Mouse (Mus musculus): ENCODE measurements at regions not wholly inside any gene's neighbourhood (a gene's known extent, or its start where the extent isn't known, plus 50 kb on each side); places are given as distances from the start of the nearest gene placed in this dataset.

GRCm38 (mm10) chr3:58327721-58328120 is 86.8 kb upstream of the Tsc22d2 start:
- WGBS = 95% methylated on average over 2 of the region's 2 CpGs
- Histone ChIP-seq H3K9me3 (ENCODE audit: control insufficient read depth, low read length) (no peaks in the 10 kb centered on the region), H3K4me1 (replicated peaks; ENCODE audit: control insufficient read depth, insufficient read depth, low read length) (no peaks in the 10 kb centered on the region), H3K9ac (ENCODE audit: low read depth, low read length) (no peak overlapping the region), H3K27me3 (ENCODE audit: control insufficient read depth, insufficient read depth, low read length) (no peaks in the 10 kb centered on the region), H3K4me3 (ENCODE audit: low read depth, low read length) (no peak overlapping the region), H3K27ac (ENCODE audit: low read depth, low read length) (no peak overlapping the region), H3K36me3 (ENCODE audit: control insufficient read depth, insufficient read depth, low read length) (no peaks in the 10 kb centered on the region), H3K4me2 (replicated peaks; ENCODE audit: low read depth, low read length) (no peak overlapping the region)
- DNase-seq (ENCODE audit: low spot score) (no peak), ATAC-seq (ENCODE audit: low FRiP score) (no peak)

- Histone ChIP-seq H3K27ac (ENCODE audit: low read depth, low read length) (no peak overlapping the region), H3K9me3 (ENCODE audit: control insufficient read depth, low read length) (no peaks in the 10 kb centered on the region), H3K36me3 (ENCODE audit: control insufficient read depth, insufficient read depth, low read length) (no peaks in the 10 kb centered on the region), H3K9ac (ENCODE audit: low read depth, low read length) (no peak overlapping the region), H3K4me3 (ENCODE audit: low read depth, low read length) (no peak overlapping the region), H3K4me2 (replicated peaks; ENCODE audit: low read depth, low read length) (no peak overlapping the region), H3K4me1 (replicated peaks; ENCODE audit: control insufficient read depth, insufficient read depth, low read length) (no peaks in the 10 kb centered on the region), H3K27me3 (ENCODE audit: control insufficient read depth, insufficient read depth, low read length) (no peaks in the 10 kb centered on the region)
- 89% methylated on average over 2 of the region's 2 CpGs for WGBS
- no peak for DNase-seq (ENCODE audit: low spot score)
- ATAC-seq (ENCODE audit: low FRiP score) = no peak
These were observed 84.3 kb upstream of the Tsc22d2 start for GRCm38 (mm10) chr3:58330186-58330585.

GRCm38 (mm10) chr3:58333997-58334396 is 80.5 kb upstream of the Tsc22d2 start:
- no peak for ATAC-seq (ENCODE audit: low FRiP score)
- no peak for DNase-seq (ENCODE audit: low spot score)

GRCm38 (mm10) chr3:58335277-58335676 is 79.2 kb upstream of the Tsc22d2 start:
- Histone ChIP-seq H3K9me3 (ENCODE audit: control insufficient read depth, low read length) (no peaks in the 10 kb centered on the region), H3K27me3 (ENCODE audit: control insufficient read depth, insufficient read depth, low read length) (no peaks in the 10 kb centered on the region), H3K4me3 (ENCODE audit: low read depth, low read length) (no peak overlapping the region), H3K9ac (ENCODE audit: low read depth, low read length) (no peak overlapping the region), H3K27ac (ENCODE audit: low read depth, low read length) (no peak overlapping the region), H3K4me2 (replicated peaks; ENCODE audit: low read depth, low read length) (no peak overlapping the region), H3K4me1 (replicated peaks; ENCODE audit: control insufficient read depth, insufficient read depth, low read length) (no peaks in the 10 kb centered on the region), H3K36me3 (ENCODE audit: control insufficient read depth, insufficient read depth, low read length) (no peaks in the 10 kb centered on the region)
- ATAC-seq (ENCODE audit: low FRiP score) = no peak
- WGBS = 70% methylated on average over 6 of the region's 6 CpGs
- no peak for DNase-seq (ENCODE audit: low spot score)

More at GRCm38 (mm10) chr3:58333997-58334396, 80.5 kb upstream of the Tsc22d2 start:
- H3K9ac ChIP-seq (ENCODE audit: low read depth, low read length) = no peak overlapping the region
- H3K27me3 ChIP-seq (ENCODE audit: control insufficient read depth, insufficient read depth, low read length) = no peaks in the 10 kb centered on the region
- H3K27ac ChIP-seq (ENCODE audit: low read depth, low read length) = no peak overlapping the region
- WGBS = 65% methylated on average over 7 of the region's 7 CpGs
- H3K4me3 ChIP-seq (ENCODE audit: low read depth, low read length) = no peak overlapping the region
- no peaks in the 10 kb centered on the region for H3K9me3 ChIP-seq (ENCODE audit: control insufficient read depth, low read length)
- no peak overlapping the region for H3K4me2 ChIP-seq (replicated peaks; ENCODE audit: low read depth, low read length)
- no peaks in the 10 kb centered on the region for H3K4me1 ChIP-seq (replicated peaks; ENCODE audit: control insufficient read depth, insufficient read depth, low read length)
- H3K36me3 ChIP-seq (ENCODE audit: control insufficient read depth, insufficient read depth, low read length) = no peaks in the 10 kb centered on the region

GRCm38 (mm10) chr3:58336135-58336534 is 78.4 kb upstream of the Tsc22d2 start:
- no peak overlapping the region for H3K27ac ChIP-seq (ENCODE audit: low read depth, low read length)
- H3K9me3 ChIP-seq (ENCODE audit: control insufficient read depth, low read length) = no peaks in the 10 kb centered on the region
- ATAC-seq (ENCODE audit: low FRiP score) (no peak), DNase-seq (ENCODE audit: low spot score) (peak; percentile 19)
- H3K4me2 ChIP-seq (replicated peaks; ENCODE audit: low read depth, low read length) = no peak overlapping the region
- no peak overlapping the region for H3K4me3 ChIP-seq (ENCODE audit: low read depth, low read length)
- H3K9ac ChIP-seq (ENCODE audit: low read depth, low read length) = no peak overlapping the region
- 43% methylated on average over 5 of the region's 5 CpGs for WGBS
- H3K4me1 ChIP-seq (replicated peaks; ENCODE audit: control insufficient read depth, insufficient read depth, low read length) = no peaks in the 10 kb centered on the region
- no peaks in the 10 kb centered on the region for H3K36me3 ChIP-seq (ENCODE audit: control insufficient read depth, insufficient read depth, low read length)
- H3K27me3 ChIP-seq (ENCODE audit: control insufficient read depth, insufficient read depth, low read length) = no peaks in the 10 kb centered on the region

GRCm38 (mm10) chr3:58336590-58336989 is 77.9 kb upstream of the Tsc22d2 start:
- H3K27ac ChIP-seq (ENCODE audit: low read depth, low read length) = no peak overlapping the region
- ATAC-seq (ENCODE audit: low FRiP score) (no peak), DNase-seq (ENCODE audit: low spot score) (no peak)
- no peaks in the 10 kb centered on the region for H3K27me3 ChIP-seq (ENCODE audit: control insufficient read depth, insufficient read depth, low read length)
- WGBS = 82% methylated on average over 6 of the region's 6 CpGs
- no peaks in the 10 kb centered on the region for H3K36me3 ChIP-seq (ENCODE audit: control insufficient read depth, insufficient read depth, low read length)
- H3K4me3 ChIP-seq (ENCODE audit: low read depth, low read length) = no peak overlapping the region
- H3K4me1 ChIP-seq (replicated peaks; ENCODE audit: control insufficient read depth, insufficient read depth, low read length) = no peaks in the 10 kb centered on the region
- H3K9me3 ChIP-seq (ENCODE audit: control insufficient read depth, low read length) = no peaks in the 10 kb centered on the region
- no peak overlapping the region for H3K4me2 ChIP-seq (replicated peaks; ENCODE audit: low read depth, low read length)
- H3K9ac ChIP-seq (ENCODE audit: low read depth, low read length) = no peak overlapping the region

GRCm38 (mm10) chr3:58338976-58339375 is 75.5 kb upstream of the Tsc22d2 start:
- H3K4me2 ChIP-seq (replicated peaks; ENCODE audit: low read depth, low read length) = no peak overlapping the region
- H3K9me3 ChIP-seq (ENCODE audit: control insufficient read depth, low read length) = no peaks in the 10 kb centered on the region
- H3K9ac ChIP-seq (ENCODE audit: low read depth, low read length) = no peak overlapping the region
- 92% methylated on average over 7 of the region's 7 CpGs for WGBS
- no peaks in the 10 kb centered on the region for H3K27me3 ChIP-seq (ENCODE audit: control insufficient read depth, insufficient read depth, low read length)
- no peak for ATAC-seq (ENCODE audit: low FRiP score)
- H3K27ac ChIP-seq (ENCODE audit: low read depth, low read length) = no peak overlapping the region
- H3K36me3 ChIP-seq (ENCODE audit: control insufficient read depth, insufficient read depth, low read length) = no peaks in the 10 kb centered on the region
- H3K4me1 ChIP-seq (replicated peaks; ENCODE audit: control insufficient read depth, insufficient read depth, low read length) = no peaks in the 10 kb centered on the region
- DNase-seq (ENCODE audit: low spot score) = no peak
- H3K4me3 ChIP-seq (ENCODE audit: low read depth, low read length) = no peak overlapping the region

GRCm38 (mm10) chr3:58342096-58342495 is 72.4 kb upstream of the Tsc22d2 start:
- Histone ChIP-seq H3K27me3 (ENCODE audit: control insufficient read depth, insufficient read depth, low read length) (no peaks in the 10 kb centered on the region), H3K9ac (ENCODE audit: low read depth, low read length) (no peak overlapping the region), H3K4me2 (replicated peaks; ENCODE audit: low read depth, low read length) (no peak overlapping the region), H3K4me3 (ENCODE audit: low read depth, low read length) (no peak overlapping the region), H3K4me1 (replicated peaks; ENCODE audit: control insufficient read depth, insufficient read depth, low read length) (no peaks in the 10 kb centered on the region), H3K27ac (ENCODE audit: low read depth, low read length) (no peak overlapping the region), H3K36me3 (ENCODE audit: control insufficient read depth, insufficient read depth, low read length) (no peaks in the 10 kb centered on the region), H3K9me3 (ENCODE audit: control insufficient read depth, low read length) (no peaks in the 10 kb centered on the region)
- ATAC-seq (ENCODE audit: low FRiP score) = no peak
- DNase-seq (ENCODE audit: low spot score) = no peak
- WGBS = 84% methylated on average over 1 of the region's 1 CpGs

- Histone ChIP-seq H3K9me3 (ENCODE audit: control insufficient read depth, low read length) (no peaks in the 10 kb centered on the region), H3K27me3 (ENCODE audit: control insufficient read depth, insufficient read depth, low read length) (no peaks in the 10 kb centered on the region), H3K27ac (ENCODE audit: low read depth, low read length) (no peak overlapping the region), H3K4me2 (replicated peaks; ENCODE audit: low read depth, low read length) (no peak overlapping the region), H3K4me3 (ENCODE audit: low read depth, low read length) (no peak overlapping the region), H3K36me3 (ENCODE audit: control insufficient read depth, insufficient read depth, low read length) (no peaks in the 10 kb centered on the region), H3K9ac (ENCODE audit: low read depth, low read length) (no peak overlapping the region), H3K4me1 (replicated peaks; ENCODE audit: control insufficient read depth, insufficient read depth, low read length) (no peaks in the 10 kb centered on the region)
- 86% methylated on average over 4 of the region's 4 CpGs for WGBS
- no peak for DNase-seq (ENCODE audit: low spot score)
- ATAC-seq (ENCODE audit: low FRiP score) = no peak
These were observed 52.0 kb upstream of the Tsc22d2 start for GRCm38 (mm10) chr3:58362563-58362962.

Measured in hindbrain, embryonic 11.5 days (tissue).